Mouse (Mus musculus) forebrain, postnatal 0 days (tissue): ENCODE measurements around the gene Mrtfb. TPM values are rescaled to one million over a fixed set of nuclear protein-coding genes. Genes with fewer than 3 reads are reported as not detected.

Experiments used
- ATAC-seq: fragments of 200-750 bp; cut with Nextera tagmentation; 2 replicates; pipeline ENCODE4 v1.8.0; 2017; ENCODE audit warnings: mild to moderate bottlenecking, moderate library complexity
- DNase-seq: peaks from one replicate; pipeline ENCODE4 v3.0.0-alpha.2; 2015
- H3K27ac ChIP-seq: fragments of 300-500 bp; sonication (generic); 2 replicates; pipeline ENCODE4 v1.5.1; 2014; ENCODE audit warnings: low read depth, mild to moderate bottlenecking, antibody characterized with exemption, low read length, moderate library complexity, mixed read lengths
- H3K27me3 ChIP-seq: fragments of 300-500 bp; sonication (generic); 2 replicates; pipeline ENCODE4 v1.6.1; 2014; ENCODE audit warnings: mild to moderate bottlenecking, low read length, mixed read lengths; ENCODE audit not compliant: insufficient read depth
- H3K36me3 ChIP-seq: fragments of 300-500 bp; sonication (generic); 2 replicates; pipeline ENCODE4 v1.6.1; 2014; ENCODE audit warnings: mild to moderate bottlenecking, moderate library complexity; ENCODE audit not compliant: insufficient read depth
- H3K4me1 ChIP-seq: fragments of 300-500 bp; sonication (generic); 2 replicates; pipeline ENCODE4 v1.6.1; 2014; ENCODE audit warnings: antibody characterized with exemption; ENCODE audit not compliant: insufficient read depth
- H3K4me2 ChIP-seq: fragments of 300-500 bp; sonication (generic); 2 replicates; pipeline ENCODE4 v1.6.1; 2014; ENCODE audit warnings: low read depth, mild to moderate bottlenecking, moderate library complexity
- H3K4me3 ChIP-seq: fragments of 300-500 bp; sonication (generic); 2 replicates; pipeline ENCODE4 v1.5.1; 2014; ENCODE audit warnings: low read depth, low read length, mixed read lengths
- H3K9ac ChIP-seq: fragments of 300-500 bp; sonication (generic); 2 replicates; pipeline ENCODE4 v1.6.1; 2014; ENCODE audit warnings: mild to moderate bottlenecking
- H3K9me3 ChIP-seq: fragments of 300-500 bp; sonication (generic); 2 replicates; pipeline ENCODE4 v1.6.1; 2016; ENCODE audit warnings: low read length
- CTCF ChIP-seq: sonication (generic); IDR thresholded peaks from 2 replicates; pipeline ENCODE4 v1.5.1; 2016; ENCODE audit warnings: antibody characterized with exemption, control low read depth, low read depth
- WGBS: fragments of 180-500 bp; shearing (Covaris S2); extraction: QIAGEN DNeasy Blood & Tissue Kit; methylation state at CpG from one replicate; pipeline ENCODE4 v1.1.7; 2014; 5-methylcytosine and 5-hydroxymethylcytosine counted together
- polyA plus RNA-seq: library from polyadenylated mRNA; unstranded; fragments of >200 nt; fragmentation: Nextera tagmentation; extraction: Ambion mirVana; gene quantifications from 2 replicates; pipeline ENCODE4 v1.2.1, GENCODE M21; 2015
- total RNA-seq: library from RNA; depleted of rRNA; stranded (reverse); fragments of >200 nt; gene quantifications from 2 replicates; pipeline ENCODE4 v1.2.3, GENCODE M21; 2014

The Mrtfb gene
- total and polyA plus RNA-seq, 2 experiments from 2014 or later: 21.9 to 32.3 TPM

DNA sequence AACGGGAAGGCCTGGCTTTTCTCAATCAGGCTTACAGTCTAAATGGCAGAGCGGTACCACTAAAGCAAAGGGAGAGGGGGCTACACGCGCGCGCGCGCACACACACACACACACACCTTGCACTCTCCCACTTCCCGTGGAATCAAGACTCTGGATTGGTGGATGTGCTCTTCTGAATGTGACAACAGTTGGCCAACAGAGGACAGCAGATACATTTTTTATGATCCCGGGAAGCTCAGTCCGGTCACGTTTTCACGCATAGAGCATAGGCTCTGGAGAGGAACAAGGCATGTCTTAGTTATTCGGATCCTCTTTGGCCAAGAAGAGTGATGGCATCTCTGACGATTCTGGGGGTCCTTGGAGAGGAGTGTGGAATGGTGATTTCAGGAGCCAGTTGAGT, 190.2 kb downstream of the Mrtfb start:
- peaks cover 15% of the 10 kb centered on the region for H3K27me3 ChIP-seq
- TF ChIP-seq CTCF: peak; percentile 60
- no peaks in the 10 kb centered on the region for H3K36me3 ChIP-seq
- peak overlapping the region; percentile 93 for H3K4me2 ChIP-seq
- H3K4me3 ChIP-seq: peak overlapping the region; percentile 71
- ATAC-seq (peak; percentile 60), DNase-seq (peak; percentile 53)
- no peak overlapping the region for H3K27ac ChIP-seq
- H3K9me3 ChIP-seq: no peaks in the 10 kb centered on the region
- H3K4me1 ChIP-seq: no peaks in the 10 kb centered on the region
- WGBS: 17% methylated on average over 15 of the region's 15 CpGs
- no peak overlapping the region for H3K9ac ChIP-seq

DNA sequence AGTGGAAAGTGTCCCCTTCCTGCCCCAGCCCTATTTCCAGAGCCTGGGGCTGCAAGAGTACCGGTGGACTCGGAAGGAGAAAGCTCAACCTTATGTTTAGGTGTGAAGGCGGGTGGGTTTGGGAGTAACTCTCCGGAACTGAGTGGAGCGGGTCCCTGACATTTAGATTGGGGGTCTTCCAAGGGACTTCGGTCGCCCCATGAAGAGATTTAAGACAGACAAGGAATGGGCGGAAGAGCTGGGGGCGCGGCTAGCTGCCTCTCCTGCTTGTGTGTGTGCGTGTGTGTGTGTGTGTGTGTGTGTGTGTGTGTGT, 190.6 kb downstream of the Mrtfb start:
- ATAC-seq: no peak
- no peak for DNase-seq
- TF ChIP-seq CTCF: no peak

DNA sequence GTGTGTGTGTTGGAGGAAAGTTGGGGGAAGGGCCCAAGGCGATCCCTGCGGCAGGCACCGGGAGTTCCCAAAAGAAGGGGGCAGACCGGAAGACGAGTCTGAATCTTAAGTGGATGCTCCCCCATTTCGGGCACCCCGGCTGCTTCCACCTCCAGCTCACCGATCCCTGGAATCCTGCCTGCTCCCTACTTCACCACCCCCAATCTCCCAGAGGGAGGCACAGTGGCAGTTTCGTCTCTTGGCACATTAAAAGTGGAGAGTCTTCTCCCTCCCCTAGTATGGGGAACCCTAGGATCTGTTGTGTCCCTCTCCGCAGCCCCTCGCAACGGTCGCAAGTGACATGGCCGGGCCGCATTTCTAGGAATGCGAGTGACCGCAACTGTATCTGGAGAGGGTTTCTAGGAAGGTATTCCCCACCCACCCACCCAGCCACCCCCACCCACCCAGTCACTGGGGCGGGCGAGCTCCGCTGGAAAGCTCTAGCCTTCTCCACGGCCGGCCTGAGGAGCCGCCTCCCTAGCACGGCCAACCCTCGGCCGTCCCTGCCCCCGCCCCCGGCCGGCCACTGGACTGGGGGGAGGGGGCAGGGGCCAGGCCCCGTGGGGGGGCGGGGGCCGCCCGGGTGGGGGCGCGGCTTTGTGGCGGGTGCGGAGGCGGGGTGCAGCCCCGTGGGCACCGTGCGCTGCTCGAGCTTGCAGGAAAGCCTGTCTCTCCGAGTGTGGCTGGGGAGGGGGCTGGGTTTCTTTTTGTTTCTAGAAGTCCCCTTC, 191.2 kb downstream of the Mrtfb start:
- ATAC-seq (peak; percentile 64), DNase-seq (peak; percentile 39)
- H3K27ac ChIP-seq: no peak overlapping the region; the same call in 1 of the 2 replicates
- H3K9me3 ChIP-seq: no peaks in the 10 kb centered on the region
- 1% methylated on average over 35 of the region's 43 CpGs for WGBS
- H3K9ac ChIP-seq: peak overlapping the region; percentile 66
- no peaks in the 10 kb centered on the region for H3K36me3 ChIP-seq
- peaks cover 15% of the 10 kb centered on the region for H3K27me3 ChIP-seq
- H3K4me1 ChIP-seq: no peaks in the 10 kb centered on the region
- no peak for TF ChIP-seq CTCF
- peak overlapping the region; percentile 93 for H3K4me2 ChIP-seq
- peak overlapping the region; percentile 71 for H3K4me3 ChIP-seq

More for the DNA sequence above, 190.6 kb downstream of the Mrtfb start:
- Histone ChIP-seq H3K9me3 (no peaks in the 10 kb centered on the region), H3K27me3 (peaks cover 15% of the 10 kb centered on the region), H3K4me2 (peak overlapping the region; percentile 93), H3K4me1 (no peaks in the 10 kb centered on the region), H3K4me3 (peak overlapping the region; percentile 71), H3K9ac (no peak overlapping the region), H3K27ac (no peak overlapping the region), H3K36me3 (no peaks in the 10 kb centered on the region)
- under 1% methylated on average over 11 of the region's 11 CpGs for WGBS

DNA sequence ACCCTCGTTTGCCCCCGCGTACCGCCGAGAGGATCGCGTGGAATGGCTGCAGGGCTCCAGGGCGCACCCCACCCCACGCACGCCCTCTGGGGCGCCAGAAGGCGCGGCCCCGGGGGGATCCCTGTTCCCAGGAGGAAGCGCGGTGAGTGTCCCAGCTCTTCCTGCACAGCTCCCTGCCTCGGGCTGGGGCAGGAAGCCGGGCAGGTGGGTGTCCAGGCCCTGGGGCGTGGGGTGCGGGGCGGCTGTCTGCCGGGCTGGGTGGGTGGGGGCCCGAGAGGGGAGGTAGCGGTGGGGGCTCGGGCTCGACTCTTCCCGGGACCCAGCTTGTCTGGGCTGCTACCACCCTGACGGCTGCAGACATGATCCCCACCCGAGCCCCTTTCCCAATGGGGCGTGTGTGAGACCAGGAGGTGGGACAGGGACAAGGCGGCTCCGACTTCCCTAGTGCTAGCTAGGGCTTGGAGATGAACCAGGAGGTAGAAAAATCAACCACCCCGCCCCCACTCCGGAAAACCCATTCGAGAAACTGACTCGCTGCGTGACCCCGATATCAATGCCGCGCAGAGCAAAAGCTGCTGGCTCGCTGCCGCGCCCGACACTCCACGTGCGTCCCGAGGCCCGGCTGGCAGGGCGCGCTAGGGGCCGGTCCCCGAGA, 191.9 kb downstream of the Mrtfb start:
- H3K27me3 ChIP-seq: peaks cover 17% of the 10 kb centered on the region
- peak overlapping the region; percentile 71 for H3K4me3 ChIP-seq
- H3K4me2 ChIP-seq: peak overlapping the region; percentile 93
- H3K9ac ChIP-seq: peak overlapping the region; percentile 66
- H3K4me1 ChIP-seq: no peaks in the 10 kb centered on the region
- H3K27ac ChIP-seq: no peak overlapping the region; the same call in 1 of the 2 replicates
- H3K36me3 ChIP-seq: no peaks in the 10 kb centered on the region
- no peak for TF ChIP-seq CTCF
- ATAC-seq (peak; percentile 40), DNase-seq (peak; percentile 40)
- H3K9me3 ChIP-seq: no peaks in the 10 kb centered on the region
- 2% methylated on average over 50 of the region's 52 CpGs for WGBS

DNA sequence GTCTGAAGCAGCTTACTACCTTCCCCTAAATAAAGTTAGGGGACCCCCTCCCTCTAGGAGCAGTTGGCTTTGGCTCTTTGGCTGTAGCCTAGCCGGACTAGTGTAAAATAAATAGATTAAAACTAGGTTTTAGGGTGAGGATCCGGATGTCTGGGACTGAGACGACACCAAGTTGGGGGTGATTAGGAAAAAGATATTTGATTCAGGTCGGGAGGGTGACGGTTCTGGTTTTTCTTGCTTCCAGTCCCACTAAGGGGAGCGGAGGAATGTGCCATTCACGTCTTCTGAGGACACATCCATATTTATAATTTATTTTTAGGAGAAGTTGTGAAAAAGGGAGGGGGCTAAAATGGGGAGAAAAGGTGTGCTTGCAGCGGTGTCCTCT, 192.4 kb downstream of the Mrtfb start:
- H3K36me3 ChIP-seq: no peaks in the 10 kb centered on the region
- peak overlapping the region; percentile 66 for H3K9ac ChIP-seq
- no peaks in the 10 kb centered on the region for H3K4me1 ChIP-seq
- peak overlapping the region; percentile 71 for H3K4me3 ChIP-seq
- ATAC-seq (no peak), DNase-seq (no peak)
- 12% methylated on average over 8 of the region's 8 CpGs for WGBS
- peaks cover 20% of the 10 kb centered on the region for H3K27me3 ChIP-seq
- no peak for TF ChIP-seq CTCF
- no peak overlapping the region for H3K27ac ChIP-seq
- peak overlapping the region; percentile 93 for H3K4me2 ChIP-seq
- H3K9me3 ChIP-seq: no peaks in the 10 kb centered on the region

GRCm38 (mm10) chr16:13449491-13449890, 193.2 kb downstream of the Mrtfb start:
- Histone ChIP-seq H3K9me3 (no peaks in the 10 kb centered on the region), H3K4me2 (peak overlapping the region; percentile 93), H3K9ac (no peak overlapping the region), H3K4me1 (no peaks in the 10 kb centered on the region), H3K27me3 (peaks cover 15% of the 10 kb centered on the region), H3K4me3 (peak overlapping the region; percentile 71; the same call in 1 of the 2 replicates), H3K27ac (no peak overlapping the region), H3K36me3 (no peaks in the 10 kb centered on the region)
- no peak for ATAC-seq
- no peak for DNase-seq
- TF ChIP-seq CTCF: no peak
- WGBS: 24% methylated on average over 13 of the region's 13 CpGs

DNA sequence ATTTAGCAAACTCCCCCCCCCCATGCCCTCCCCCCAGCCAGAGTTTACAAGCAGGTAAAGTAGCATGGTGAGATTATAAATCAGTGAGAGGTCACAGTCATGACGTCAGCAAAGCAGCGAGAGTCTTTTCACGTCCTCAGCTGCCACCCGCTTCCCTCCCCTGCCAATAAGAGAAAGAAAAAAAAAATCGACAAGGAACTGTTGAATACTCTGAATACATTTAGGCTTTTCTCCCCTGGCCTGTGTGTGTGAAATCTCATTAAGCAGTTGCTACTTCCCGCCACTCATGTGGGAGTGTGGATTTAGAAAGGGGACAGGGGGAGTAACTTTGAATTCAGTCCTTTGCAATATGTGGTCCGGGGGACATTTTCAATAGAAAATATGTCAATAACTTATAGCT, 194.6 kb downstream of the Mrtfb start:
- Histone ChIP-seq H3K27ac (no peak overlapping the region), H3K4me3 (no peak overlapping the region), H3K9ac (no peak overlapping the region), H3K9me3 (no peaks in the 10 kb centered on the region), H3K4me2 (no peak overlapping the region), H3K36me3 (no peaks in the 10 kb centered on the region), H3K4me1 (no peaks in the 10 kb centered on the region), H3K27me3 (peaks cover 22% of the 10 kb centered on the region)
- no peak for TF ChIP-seq CTCF
- WGBS: 14% methylated on average over 7 of the region's 7 CpGs
- ATAC-seq (no peak), DNase-seq (no peak)
